Mouse (Mus musculus) lung, embryonic 14.5 days (tissue): ENCODE data around the gene Sacm1l. TPM values are rescaled to one million over a fixed set of nuclear protein-coding genes. Genes with fewer than 3 reads are reported as not detected.

Experiments
- ATAC-seq: fragments of 200-750 bp; cut with Nextera tagmentation; 2 replicates; pipeline ENCODE4 v1.8.0; 2017; ENCODE audit warnings: mild to moderate bottlenecking, moderate TSS enrichment, moderate library complexity; ENCODE audit not compliant: insufficient read depth
- DNase-seq: peaks from one replicate; pipeline ENCODE4 v3.0.0-alpha.2; 2015
- H3K27ac ChIP-seq: fragments of 300-500 bp; sonication (generic); 2 replicates; pipeline ENCODE4 v1.5.1; 2014; ENCODE audit warnings: low read depth, mild to moderate bottlenecking, moderate library complexity
- H3K27me3 ChIP-seq: fragments of 300-500 bp; sonication (generic); 2 replicates; pipeline ENCODE4 v1.6.1; 2014; ENCODE audit warnings: low read length, control low read depth; ENCODE audit not compliant: insufficient read depth
- H3K36me3 ChIP-seq: fragments of 300-500 bp; sonication (generic); 2 replicates; pipeline ENCODE4 v1.6.1; 2014; ENCODE audit warnings: control low read depth; ENCODE audit not compliant: insufficient read depth
- H3K4me1 ChIP-seq: fragments of 300-500 bp; sonication (generic); 2 replicates; pipeline ENCODE4 v1.6.1; 2014; ENCODE audit warnings: antibody characterized with exemption, control low read depth; ENCODE audit not compliant: insufficient read depth
- H3K4me2 ChIP-seq: fragments of 300-500 bp; sonication (generic); 2 replicates; pipeline ENCODE4 v1.6.1; 2014; ENCODE audit warnings: mild to moderate bottlenecking
- H3K4me3 ChIP-seq: fragments of 300-500 bp; sonication (generic); 2 replicates; pipeline ENCODE4 v1.5.1; 2014; ENCODE audit warnings: low read depth, low read length
- H3K9ac ChIP-seq: fragments of 300-500 bp; sonication (generic); 2 replicates; pipeline ENCODE4 v1.6.1; 2014
- H3K9me3 ChIP-seq: fragments of 300-500 bp; sonication (generic); 2 replicates; pipeline ENCODE4 v1.6.1; 2016; ENCODE audit warnings: low read depth, low read length, control low read depth
- CTCF ChIP-seq: IDR thresholded peaks from 2 replicates; pipeline ENCODE4 v1.5.1; 2016; ENCODE audit warnings: antibody characterized with exemption, low read depth
- WGBS: fragments of 180-500 bp; shearing (Covaris S2); extraction: QIAGEN DNeasy Blood & Tissue Kit; methylation state at CpG from one replicate; pipeline ENCODE4 v1.1.7; 2014; 5-methylcytosine and 5-hydroxymethylcytosine counted together
- polyA plus RNA-seq: library from polyadenylated mRNA; unstranded; fragments of >200 nt; fragmentation: Nextera tagmentation; extraction: Ambion mirVana; gene quantifications from 2 replicates; pipeline ENCODE4 v1.2.1, GENCODE M21; 2014

Sacm1l gene
- polyA plus RNA-seq, 1 experiment from 2014 or later: 47.6 TPM

GRCm38 (mm10) chr9:123640106-123640505 lies 110.5 kb downstream of the Sacm1l start:
- H3K9me3 ChIP-seq: no peaks in the 10 kb centered on the region
- 63% methylated on average over 1 of the region's 1 CpGs for WGBS

More at GRCm38 (mm10) chr9:123640106-123640505, 110.5 kb downstream of the Sacm1l start:
- Histone ChIP-seq H3K4me3 (no peak overlapping the region), H3K9ac (no peak overlapping the region), H3K4me2 (no peak overlapping the region), H3K4me1 (no peaks in the 10 kb centered on the region), H3K27ac (no peak overlapping the region), H3K27me3 (no peaks in the 10 kb centered on the region), H3K36me3 (no peaks in the 10 kb centered on the region)
- no peak for ATAC-seq
- no peak for DNase-seq
- TF ChIP-seq CTCF: no peak

Other genes starting within 250 kb of the Sacm1l start
- 1,263 and 1,357 TPM in 2 replicates for gene Lars2, start 162.8 kb upstream of the Sacm1l start, polyA plus RNA-seq
- 68.2 and 69.7 TPM in 2 replicates for gene Limd1, start 51.1 kb upstream of the Sacm1l start, polyA plus RNA-seq
- gene Slc6a20b, start 102.8 kb downstream of the Sacm1l start, polyA plus RNA-seq: 0.14 and 0.27 TPM in 2 replicates
- 0.09 TPM in 2 replicates for gene Ccr9, start 148.7 kb downstream of the Sacm1l start, polyA plus RNA-seq
- gene Slc6a20a, start 149.1 kb downstream of the Sacm1l start, polyA plus RNA-seq: 0.13 and 0.14 TPM in 2 replicates
- gene Lztfl1, start 187.9 kb downstream of the Sacm1l start, polyA plus RNA-seq: 44.9 and 45.4 TPM in 2 replicates